Mouse (Mus musculus) small intestine, adult 2 months (tissue): Measurements from ENCODE around the gene Cenpp.

Experiments used
- CTCF ChIP-seq: fragments of 200-500 bp; IDR thresholded peaks from 2 replicates; pipeline ENCODE4 v1.5.1; 2012; ENCODE audit warnings: low read depth, mild to moderate bottlenecking, control low read depth, inconsistent platforms, low read length, moderate library complexity, mixed read lengths; ENCODE audit not compliant: insufficient replicate concordance, insufficient read length; ENCODE audit errors: extremely low read depth
- POLR2A ChIP-seq: fragments of 200-500 bp; IDR thresholded peaks from 2 replicates; pipeline ENCODE4 v1.6.1; 2012; ENCODE audit warnings: low read depth, mild to moderate bottlenecking, control low read depth, inconsistent platforms, low read length, moderate library complexity

DNA sequence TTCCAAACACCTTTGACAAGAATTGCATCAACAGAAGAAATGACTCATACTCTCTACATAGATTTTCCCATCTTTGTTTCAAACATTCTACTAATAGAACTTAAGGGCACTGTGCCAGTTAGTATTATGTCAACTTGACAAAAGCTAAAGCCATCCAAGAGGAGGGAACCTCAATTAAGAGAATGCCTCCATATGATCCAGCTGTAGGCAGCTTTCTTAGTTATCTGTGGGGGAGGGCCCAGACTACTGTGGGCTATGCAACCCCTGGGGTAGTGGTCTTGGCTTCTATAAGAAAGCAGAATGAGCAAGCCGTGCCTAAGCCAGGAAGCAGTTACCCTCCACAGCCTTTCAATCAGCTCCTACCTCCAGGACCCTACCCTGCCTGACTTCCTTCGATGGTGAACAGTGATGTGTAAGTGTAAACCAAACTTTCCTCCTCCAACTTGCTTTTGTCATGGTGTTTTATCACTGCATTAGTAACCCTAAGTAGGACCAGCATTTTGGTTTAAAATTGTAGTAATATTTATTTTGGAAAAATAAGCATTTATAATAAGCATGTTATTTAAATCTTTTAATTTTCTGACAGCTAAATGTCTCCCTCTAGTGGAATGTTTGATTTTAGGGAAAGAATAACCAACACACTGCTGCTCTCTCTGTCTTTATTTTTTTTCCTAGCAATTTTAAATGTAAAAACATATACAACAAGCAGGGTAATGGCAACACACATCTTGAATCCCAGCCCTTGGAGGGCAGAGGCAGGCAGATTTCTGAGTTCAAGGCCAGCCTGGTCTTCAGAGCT lies 7.7 kb downstream of the Cenpp start:
- TF ChIP-seq POLR2A (no peak), CTCF (no peak; the same call in 1 of the 2 replicates)
